Mouse (Mus musculus) cerebellum, postnatal 10 days (tissue): ENCODE measurements at regions not wholly inside any gene's neighbourhood (a gene's known extent, or its start where the extent isn't known, plus 50 kb on each side); places are given as distances from the start of the nearest gene placed in this dataset.
A peak's percentile ranks its signal among the peaks of the same experiment; 100 is the strongest.

Source experiments
- DNase-seq, 2 experiments: peaks; one replicate each; pipeline ENCODE4 v3.0.0; 2021; ENCODE audit warnings: mixed read lengths in 2 of 2

DNA sequence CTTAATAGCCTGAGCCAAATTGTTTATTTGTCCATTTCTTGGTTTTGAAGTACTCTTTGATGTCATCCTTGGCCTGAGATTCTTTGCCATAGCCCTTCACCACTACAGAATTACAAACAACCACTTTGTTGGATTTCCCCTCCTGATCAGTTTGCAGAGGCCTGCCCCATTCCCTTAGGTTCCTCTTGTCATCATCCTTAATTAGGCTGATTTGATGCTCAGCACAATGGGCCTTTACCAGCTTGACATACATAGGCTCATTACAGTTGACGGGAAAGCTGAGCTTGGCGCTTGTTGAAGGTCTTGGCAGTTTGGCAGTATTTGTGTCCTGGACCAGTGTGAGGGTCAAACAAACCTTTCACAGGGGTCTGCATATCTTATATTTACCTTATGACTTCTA is 143.2 kb upstream of the Krr1 start:
- no peak for DNase-seq

DNA sequence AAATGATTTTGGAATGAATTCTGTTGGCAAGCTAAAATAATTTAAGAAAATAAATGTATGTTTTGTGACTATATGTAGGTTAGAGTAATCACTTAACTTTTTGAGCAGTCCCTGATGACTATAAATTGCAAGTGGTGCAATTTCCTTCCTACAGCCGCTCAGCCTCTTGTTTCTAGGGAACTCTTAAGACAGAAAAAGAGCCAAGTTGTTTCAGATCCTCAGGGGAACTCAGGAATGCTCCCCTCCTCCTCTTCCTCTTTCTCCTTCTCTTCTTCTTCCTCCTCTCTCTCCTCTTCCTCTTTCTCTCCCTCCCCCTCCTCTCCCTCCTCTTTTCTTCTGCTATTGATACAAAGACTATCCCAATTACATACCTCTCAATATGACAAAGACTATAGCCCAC is 141.4 kb upstream of the Krr1 start:
- no peak for DNase-seq

DNA sequence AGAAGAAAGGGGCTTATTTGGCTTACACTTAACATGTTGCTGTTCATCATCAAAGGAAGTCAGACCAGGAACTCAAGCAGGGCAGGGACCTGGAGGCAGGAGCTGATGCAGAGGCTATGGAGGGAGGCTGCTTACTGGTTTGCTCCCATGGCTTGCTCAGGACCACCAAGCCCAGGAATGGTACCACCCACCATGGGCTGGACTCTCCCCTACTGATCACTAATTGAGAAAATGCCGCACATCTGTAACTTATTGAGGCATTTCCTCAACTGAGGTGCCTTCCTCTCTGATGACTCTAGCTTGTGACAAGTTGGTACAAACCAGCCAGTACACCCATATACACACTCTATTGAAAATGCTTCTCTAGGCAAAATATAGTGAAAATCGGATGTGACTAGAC is 138.9 kb upstream of the Krr1 start:
- DNase-seq, result no peak

DNA sequence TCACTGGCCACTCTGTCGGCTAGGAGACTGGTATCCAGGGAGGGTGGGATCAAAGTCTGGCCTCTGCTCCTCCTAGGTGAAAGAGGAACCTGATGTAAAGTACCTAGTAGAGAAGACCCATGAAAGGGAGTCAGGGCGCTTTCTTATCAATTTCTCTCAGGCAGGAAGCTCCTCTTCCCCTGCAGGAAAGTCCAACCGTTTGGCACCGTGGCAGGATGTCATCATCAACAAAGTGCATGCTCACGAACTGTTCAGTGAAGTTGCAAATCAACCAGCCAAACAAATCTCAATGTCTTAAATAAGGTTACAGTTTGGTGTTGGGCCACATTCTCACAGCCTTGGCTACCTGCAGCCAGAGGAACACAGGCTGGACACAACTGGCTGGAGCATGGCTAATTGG is 138.2 kb upstream of the Krr1 start:
- DNase-seq, result no peak

DNA sequence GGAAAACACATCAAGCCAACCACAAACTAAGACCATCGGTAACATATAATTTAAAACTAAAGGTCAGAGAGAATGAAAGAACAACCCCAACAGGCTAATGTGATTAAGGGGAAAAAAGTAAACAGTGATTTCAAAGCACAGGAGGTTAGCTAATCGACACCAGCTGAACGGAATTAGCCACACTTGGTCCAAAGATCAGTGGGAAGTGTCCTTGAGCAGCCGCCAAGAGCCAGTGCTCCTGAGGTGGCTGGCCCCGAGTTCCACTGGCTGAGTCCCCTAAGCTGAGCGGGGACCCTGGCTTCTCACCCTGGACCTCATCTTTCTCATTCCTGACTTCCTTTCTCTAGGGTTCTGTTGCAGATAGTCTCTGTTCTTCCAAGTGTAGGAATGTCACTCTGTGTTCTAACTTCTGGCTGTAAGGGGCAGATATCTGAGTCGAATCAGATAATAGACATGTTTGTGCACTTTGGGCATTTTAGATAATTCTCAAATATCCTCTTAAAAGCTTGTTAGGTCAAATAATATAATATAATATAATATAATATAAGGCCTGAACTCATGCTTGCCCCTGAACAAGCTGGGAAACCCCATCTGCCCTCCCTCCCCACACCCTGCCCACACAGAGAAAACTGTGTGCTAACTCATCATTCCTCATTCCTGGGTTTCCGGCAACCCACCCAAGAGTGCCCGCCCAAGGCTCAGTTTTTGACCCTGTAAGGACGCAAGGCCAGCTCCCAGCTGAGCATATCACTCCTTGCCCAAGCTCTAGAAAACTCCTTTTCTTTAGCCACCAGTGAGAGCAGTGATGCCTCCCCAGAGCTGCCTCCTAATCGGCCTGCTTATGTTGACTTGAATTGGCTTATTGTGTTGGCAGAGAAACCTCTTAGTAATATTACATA is 137.3 kb upstream of the Krr1 start:
- DNase-seq, result peak; percentile 45 to 64

DNA sequence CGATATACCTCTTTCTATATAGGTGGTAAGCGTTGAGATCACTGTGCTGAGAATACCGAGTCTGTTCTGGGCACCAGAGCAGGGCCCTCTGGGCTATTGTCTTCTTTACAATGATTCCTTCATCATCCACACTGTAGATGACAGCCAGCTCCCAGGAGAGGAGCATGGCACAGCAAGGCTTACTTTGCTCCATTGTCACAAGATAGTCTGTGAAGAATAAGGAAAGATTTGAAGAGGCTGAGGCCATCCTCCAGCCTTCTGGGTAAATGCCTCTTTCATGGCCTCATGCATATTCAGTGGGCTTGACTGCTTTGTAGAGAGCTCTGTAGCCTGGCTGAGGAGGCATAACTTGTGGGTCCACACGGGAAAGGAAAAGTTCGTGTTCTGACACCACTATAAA is 136.3 kb upstream of the Krr1 start:
- DNase-seq, result no peak

DNA sequence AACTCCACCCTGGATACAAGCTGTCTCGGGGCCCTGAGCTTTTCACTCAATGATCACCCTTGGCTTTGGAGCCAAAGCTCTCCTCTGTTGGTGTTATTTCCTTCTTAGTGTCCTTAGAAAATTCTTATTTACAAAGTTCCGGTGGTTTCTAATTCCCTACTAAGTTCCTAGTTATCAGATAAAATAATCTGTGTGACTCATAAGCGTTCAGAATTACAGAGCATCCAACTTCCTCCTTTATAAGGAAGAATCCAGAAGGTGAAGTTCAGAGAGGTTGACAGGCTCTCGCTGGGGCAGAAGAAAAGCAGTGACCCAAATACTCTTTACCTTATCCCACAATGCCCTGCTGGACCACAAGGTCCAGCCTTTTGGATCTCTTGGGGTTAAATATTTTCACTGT is 135.7 kb upstream of the Krr1 start:
- no peak for DNase-seq

DNA sequence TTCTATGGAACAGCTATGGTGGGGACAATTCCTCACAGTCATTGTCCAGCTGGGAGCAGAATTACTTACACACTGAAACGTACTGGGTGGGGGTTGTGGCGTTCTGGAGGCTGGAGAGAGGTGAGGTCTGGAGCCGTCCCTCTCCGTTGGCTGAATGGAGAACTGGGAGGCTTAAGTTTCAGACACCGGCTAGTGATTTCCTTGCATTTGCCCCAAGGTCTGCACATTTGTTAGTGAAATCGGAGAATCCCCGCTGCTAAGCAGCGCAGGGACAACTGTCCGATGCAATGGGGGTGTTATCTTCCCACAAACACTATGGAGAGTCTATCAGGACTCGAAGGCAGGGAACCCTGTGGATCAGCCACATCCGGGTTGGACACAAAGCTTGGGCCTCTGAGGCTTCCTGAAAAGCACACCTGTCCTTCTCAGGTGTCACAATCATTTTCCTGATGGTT is 130.1 kb upstream of the Krr1 start:
- DNase-seq, result no peak

DNA sequence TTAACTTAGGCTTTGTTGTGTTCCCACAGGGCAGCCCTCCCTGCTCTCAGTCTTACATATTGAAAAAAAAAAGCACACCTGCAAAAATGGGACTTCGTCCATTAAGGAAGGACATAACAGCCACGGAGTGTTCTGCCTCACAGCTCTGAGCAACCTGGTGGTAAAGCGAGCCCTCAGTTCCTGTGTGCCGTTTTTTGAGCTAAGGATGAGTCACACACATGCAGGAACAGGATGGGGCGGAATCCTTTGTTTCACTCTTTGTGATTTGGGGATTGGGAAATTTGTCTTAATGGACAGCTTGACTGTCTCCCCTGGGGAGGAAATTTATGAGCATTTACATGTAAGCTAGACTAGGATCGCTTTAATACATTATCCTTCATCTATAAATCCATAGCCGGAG is 129.6 kb upstream of the Krr1 start:
- no peak for DNase-seq

DNA sequence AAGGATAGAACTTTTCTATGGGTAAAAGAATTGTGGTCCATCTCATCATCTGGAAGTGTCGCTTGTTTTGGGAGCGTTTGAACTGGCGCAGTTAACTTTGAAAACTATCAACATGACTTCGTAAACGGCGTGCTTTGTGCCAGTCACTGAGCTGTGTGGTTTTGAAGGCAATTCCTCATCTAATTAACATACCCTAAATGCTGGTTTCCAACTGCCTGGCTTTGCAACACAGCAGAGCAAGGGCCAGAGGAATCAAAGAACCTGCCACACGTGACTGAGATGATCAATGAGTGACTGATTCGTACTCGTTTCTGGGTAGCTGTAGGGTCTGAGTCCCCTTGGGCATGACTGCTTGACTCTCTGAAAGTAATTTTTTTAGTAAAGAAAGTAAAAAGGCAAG is 129.2 kb upstream of the Krr1 start:
- no peak for DNase-seq

DNA sequence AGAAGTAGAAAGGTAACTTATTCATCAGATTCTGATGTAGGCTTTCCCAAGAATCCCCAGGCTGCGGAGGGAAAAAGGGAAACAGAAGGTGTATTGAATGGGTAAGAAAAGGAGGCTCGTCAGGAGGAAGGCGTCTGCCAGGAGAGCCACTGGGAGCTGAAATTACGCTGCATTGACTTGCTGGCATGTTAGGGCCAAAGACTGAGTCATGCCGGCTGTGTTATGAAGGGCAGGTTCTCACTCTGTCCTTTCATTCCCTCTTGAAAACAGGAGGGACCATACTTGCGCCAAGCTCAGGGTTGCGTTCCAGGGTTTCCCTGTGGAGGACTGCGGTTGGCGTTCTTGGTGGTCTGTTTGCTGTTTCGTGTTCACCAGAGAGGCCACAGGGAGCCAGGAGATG is 128.3 kb upstream of the Krr1 start:
- DNase-seq, result peak; percentile 65 to 73

DNA sequence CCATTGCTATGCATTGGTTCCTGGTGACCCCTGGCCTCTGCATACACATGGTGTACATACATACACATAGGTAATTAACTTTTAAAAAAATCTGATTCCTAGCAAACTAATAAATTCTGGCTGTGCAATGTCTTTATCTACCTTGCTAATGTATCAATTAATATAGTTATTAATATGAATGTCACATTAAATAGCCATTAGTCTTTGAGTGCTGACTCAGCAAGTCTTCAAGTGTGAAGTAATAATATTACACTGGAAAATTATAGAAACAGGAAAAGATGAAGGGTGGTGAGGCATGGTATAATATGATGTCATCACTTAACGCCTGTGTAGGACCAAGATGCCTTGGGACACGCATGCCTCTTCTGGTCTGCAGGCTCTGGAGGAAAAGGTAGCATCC is 126.5 kb upstream of the Krr1 start:
- DNase-seq, result no peak

DNA sequence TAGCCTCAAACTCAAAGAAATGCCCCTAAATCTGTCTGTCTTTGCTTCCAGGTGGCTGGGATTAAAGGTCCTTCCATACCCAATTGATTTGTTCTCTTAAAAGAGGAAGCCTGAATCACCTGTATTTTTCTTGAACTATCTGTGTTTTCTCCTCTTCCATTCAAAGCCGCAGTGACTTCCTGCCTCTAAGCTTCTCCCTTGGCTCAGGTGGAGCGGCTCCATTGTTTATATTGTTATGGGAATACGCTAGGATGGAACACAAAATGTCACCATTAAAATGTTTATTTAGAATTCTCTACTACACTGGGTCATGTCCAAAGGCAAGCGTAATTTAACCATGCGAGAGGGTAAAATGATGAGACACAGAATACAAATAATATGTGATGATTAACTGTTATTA is 118.2 kb upstream of the Krr1 start:
- no peak for DNase-seq

DNA sequence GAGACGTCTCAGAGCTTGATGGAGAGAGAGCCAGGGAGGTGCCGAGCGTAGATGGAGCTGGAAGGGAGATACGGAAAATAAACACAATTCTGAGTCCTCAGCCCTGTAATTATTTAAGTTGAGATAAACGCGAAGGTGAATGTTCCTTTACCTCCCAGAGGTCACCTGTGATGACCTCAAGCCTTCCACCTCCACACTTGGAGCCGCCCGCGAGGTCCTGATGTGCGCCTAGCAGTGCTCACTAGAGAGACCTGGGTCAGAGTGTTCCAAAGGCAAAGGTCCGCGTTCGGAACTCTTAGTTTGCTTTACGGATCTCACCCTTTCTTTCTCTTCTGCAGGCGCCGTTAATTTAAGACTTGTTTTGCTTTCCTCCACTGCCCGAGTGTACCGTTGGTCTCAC is 117.0 kb upstream of the Krr1 start:
- DNase-seq, result no peak

DNA sequence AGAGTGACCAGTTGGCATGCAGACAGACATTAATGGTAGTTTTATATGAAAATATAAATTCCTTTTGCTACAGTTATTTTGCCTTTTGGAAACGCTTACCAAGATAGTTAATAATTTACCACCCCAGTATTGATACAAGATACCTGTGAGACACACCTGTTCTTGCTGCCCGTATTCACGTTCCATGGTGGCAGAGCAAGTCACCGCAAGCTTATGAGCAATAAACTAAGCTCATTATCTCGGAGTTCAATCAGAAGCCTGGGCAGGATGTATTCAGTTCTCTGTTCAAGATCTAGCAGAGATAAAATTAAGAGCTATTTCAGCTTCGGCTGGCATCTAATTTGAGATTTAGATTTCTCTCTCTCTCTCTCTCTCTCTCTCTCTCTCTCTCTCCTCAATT is 114.1 kb upstream of the Krr1 start:
- no peak for DNase-seq

DNA sequence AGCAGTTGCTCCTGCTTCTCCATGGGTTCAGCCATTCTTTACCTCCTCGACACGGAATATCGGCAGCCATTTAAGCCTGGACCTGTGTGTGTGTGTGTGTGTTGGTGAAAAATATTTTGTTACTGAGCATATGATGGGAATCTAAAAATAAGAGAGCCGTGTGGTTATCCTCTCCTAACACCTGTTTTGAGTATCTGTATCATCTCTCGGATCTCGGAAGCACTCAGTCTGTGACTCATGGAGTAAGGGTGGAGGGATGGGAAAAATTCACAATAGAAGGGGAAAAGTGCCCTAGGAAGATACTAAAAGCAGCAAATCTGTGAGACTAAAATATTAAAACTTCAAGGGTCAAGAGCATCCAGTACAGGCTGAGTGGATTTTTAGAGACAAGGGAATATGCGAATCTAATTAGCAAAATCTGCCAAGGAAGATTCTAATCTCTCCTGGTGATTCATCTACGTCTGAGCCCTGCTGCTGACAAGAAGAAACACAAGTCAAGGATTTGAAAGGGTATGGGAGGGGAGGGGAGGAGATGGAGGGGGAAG is 107.1 kb upstream of the Krr1 start:
- no peak for DNase-seq

DNA sequence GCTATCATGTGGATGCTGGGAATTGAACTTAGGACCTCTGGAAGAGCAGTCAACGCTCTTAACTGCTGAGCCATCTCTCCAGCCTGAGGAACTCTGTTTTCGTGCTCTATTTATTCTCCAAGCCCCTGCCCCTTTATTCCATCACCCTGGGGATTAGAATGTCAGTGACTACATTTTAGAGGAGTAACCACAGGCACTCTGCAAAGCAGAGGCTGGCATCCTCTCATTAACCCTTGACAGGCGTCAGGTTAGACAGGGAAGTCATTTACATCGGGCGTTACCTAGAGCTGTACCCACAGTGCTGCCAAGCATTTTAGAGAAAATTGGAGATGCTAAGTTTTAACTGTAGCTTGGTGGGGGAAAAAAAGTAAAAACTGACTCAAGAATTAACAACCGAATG is 105.4 kb upstream of the Krr1 start:
- no peak for DNase-seq

DNA sequence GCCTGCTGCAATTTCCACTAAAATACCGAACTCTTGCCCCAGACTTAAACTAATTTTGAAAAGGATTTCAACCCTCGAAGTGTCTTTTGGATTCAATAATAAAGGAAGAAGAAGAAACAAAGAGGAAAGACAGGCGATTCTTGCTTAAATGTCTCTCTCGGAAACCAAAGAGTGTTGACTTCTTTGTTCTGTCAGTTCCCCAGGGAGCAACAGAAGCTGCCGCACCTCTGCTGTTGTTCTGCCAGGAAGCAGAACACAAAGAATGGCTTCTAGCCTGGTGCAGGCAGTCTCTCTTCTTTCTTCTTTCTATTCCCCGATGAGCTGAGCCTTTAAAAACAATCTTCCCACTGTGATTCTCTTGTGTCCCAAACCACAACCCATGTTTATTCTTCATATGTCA is 104.9 kb upstream of the Krr1 start:
- DNase-seq, result no peak

DNA sequence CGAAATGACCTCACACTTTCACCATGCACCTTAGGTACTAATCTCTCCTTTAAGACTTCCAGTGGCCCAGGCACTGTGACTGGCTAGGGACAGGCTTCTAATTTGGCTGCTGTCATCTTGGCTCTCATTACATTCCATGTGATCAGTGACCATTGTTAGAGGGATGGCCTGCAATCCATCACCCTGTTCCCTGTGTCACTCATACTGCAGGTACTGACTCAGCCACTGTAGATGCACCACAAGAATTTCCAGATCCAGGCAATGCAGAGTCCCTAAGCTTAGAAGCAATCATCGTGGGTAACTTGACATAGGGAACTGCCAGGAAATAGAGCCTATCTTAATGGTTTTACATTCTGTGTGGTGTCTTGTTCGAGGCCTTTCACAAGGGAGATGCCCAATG is 92.1 kb upstream of the Krr1 start:
- no peak for DNase-seq

DNA sequence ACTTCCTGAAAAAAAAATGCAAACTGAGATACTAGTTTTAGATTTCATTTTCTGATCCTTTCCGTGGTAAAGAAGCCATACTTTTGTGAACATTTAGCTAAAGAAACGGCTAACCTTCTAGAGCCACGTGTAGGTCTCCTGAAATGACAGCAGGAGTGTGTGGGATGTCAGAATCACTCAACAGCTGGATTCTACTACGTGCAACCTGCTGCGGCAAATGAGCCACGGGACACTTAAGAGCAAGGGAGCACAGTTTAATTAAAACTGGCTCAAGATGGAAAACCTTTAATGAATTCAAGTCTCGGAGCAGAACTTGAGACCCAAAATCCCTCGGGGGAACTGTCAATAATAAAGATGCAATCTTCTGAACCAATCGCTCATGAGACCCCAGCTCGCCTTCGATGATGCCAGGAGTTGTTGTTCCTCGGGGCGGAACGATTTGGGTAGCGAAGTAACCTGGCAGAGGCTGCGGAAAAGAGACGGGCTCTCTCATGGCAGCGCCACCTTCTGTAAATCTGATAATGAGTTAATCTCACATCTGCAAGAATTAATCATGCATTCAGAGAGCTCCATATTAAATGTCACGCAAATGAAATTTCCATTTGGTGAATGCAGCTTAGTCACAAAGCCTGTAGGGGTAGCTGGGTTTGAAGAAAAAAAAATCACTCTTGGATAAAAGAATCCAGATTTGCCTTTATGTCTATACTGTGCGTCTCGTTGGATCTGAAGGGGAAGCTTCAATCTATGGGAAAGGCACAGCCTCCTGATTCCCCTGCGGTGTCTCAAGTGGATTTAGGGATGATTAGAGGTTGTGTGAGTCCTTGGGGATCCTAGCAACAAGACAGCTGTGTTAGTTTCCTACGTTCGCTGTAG is 90.9 kb upstream of the Krr1 start:
- DNase-seq, result peak; percentile 57 to 58

DNA sequence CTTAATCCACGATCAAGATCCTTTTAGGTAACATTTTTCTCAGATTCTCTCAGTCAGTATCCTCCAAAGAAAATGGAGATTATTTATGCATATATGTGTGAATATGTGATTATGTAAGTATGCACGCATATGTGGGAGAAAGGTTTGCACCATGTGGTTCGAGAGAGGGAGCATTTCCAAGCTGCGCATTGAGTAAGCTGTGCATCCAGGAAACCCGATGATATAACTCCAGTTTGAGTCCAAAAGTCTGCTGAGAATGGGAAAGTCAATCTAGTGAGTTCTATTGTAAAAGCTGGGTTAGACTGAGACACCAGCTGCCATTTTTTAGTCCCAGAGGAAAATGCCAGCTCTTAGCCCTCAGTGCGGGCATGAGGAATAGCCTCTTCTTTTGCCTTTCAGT is 89.9 kb upstream of the Krr1 start:
- no peak for DNase-seq

DNA sequence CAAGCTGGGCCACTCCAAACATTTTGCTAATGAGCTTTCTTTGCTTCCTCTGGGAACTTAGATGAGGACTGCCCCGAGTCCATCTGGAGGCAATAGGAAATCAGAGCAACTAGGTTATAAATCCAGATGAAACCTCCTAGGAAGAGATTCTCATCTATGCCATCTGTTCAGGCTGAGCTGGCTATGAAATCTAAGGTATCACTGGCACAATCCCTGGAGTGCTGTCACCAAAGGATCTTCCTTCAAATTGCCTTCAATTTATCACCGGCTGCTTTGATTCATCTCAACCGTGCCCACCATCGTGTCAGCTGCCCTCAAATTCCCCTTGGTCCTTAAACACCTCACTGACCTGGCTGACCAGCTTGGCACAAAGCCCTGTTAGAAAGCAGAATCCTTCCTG is 87.8 kb upstream of the Krr1 start:
- DNase-seq, result peak; percentile 84 to 85

DNA sequence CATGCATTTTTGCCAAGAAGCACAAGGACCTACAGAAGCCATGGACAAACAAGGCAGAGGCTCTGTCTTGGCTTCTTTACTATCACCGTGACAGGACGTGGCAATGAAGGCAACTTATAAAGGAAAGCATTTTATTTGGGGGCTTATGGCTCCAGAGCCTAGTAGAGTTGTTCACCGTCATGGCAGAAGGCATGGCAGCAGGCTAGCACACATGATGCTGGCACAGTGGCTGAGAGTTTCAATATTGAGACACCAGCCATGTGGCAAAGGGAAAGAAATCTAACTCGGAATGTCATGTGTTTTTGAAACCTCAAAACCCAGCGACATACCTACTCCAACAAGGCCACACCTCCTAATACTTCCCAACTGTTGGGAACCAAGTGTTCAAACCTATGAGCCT is 83.4 kb upstream of the Krr1 start:
- peak; percentile 55 to 63 for DNase-seq

DNA sequence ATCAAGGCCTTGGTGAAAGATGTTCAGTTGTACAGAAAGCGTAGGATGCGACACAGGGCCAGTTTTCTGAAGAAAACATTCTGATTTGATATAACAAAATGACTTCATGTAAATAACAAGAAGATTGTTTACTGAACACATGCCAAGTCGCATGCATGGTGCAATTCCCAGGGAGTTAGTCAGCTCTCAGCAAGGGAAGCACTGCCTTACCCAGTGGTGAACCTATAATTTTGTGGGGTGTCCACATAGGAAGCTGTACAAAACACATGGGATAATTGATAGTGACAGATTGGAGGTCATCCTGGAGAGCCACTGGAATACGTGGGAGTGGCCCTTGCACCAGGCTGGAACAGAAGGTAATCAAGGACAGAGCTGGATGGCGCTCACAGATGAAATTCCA is 79.0 kb upstream of the Krr1 start:
- DNase-seq, result no peak
